Mouse (Mus musculus): ENCODE measurements around the gene Plce1. TPM values are rescaled to one million over a fixed set of nuclear protein-coding genes. Genes with fewer than 3 reads are reported as not detected.
A peak's percentile ranks its signal among the peaks of the same experiment; 100 is the strongest.

The Plce1 gene
- polyA plus RNA-seq, 1 experiment from 2014 or later = 4.1 TPM

DNA sequence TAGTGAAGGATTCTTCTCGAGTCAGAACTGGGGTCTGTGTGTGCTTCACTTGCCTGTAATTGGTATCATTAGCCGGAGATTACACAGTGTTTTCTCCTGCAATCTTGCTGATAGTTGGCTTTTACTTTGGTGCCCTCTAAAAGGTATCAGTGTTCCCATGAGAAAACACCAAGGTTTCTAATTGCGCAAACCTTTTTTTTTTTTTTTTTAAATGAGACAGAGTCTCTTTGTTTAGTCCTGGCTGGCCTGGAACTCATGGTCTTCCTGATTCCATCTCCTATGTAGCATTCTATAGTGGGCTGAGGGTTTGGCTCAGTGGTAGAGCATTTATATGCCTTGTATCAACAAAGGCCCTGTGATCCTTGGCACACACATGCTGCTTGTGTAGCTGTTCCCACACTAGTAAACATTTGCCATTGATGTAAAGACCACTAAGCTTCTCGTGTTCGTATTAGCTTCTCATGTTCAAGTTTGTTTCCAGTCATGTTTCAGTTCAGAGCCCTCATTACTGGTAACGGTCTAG lies 265.6 kb downstream of the Plce1 start:
- H3K9ac ChIP-seq (replicated peaks) = no peak overlapping the region
- no peak overlapping the region for H3K4me2 ChIP-seq
- H3K9me3 ChIP-seq (replicated peaks) = no peaks in the 10 kb centered on the region
- H3K4me1 ChIP-seq = no peaks in the 10 kb centered on the region
- H3K4me3 ChIP-seq (replicated peaks) = no peak overlapping the region
- WGBS = 64% methylated on average over 6 of the region's 6 CpGs
- H3K36me3 ChIP-seq = no peaks in the 10 kb centered on the region
- no peaks in the 10 kb centered on the region for H3K27me3 ChIP-seq (replicated peaks)
- no peak for ATAC-seq (ENCODE audit: low FRiP score)
- H3K27ac ChIP-seq (replicated peaks) = no peak overlapping the region

DNA sequence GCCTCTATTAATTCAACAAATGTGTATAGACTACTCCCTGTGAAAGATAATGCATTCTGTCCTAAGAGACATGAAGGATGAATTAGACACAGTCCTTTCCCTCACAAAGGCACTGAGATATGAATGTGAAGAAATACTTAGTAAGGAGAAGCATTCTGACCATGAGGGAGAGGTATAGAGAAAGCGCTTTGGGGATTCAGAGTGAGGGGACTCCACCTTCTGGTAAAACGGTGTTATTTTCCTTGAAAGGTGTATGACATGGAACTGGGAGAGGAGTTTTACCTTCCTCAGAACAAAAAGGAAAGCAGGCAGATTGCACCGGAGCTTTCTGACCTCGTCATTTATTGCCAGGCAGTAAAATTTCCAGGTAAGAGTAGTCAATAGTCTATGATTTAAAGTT lies 269.3 kb downstream of the Plce1 start:
- Histone ChIP-seq H3K36me3 (no peaks in the 10 kb centered on the region), H3K9me3 (replicated peaks) (no peaks in the 10 kb centered on the region), H3K4me1 (no peaks in the 10 kb centered on the region), H3K4me2 (no peak overlapping the region), H3K4me3 (replicated peaks) (no peak overlapping the region), H3K27ac (replicated peaks) (no peak overlapping the region), H3K27me3 (replicated peaks) (no peaks in the 10 kb centered on the region), H3K9ac (replicated peaks) (no peak overlapping the region)
- no peak for ATAC-seq (ENCODE audit: low FRiP score)
- 61% methylated on average over 4 of the region's 4 CpGs for WGBS

DNA sequence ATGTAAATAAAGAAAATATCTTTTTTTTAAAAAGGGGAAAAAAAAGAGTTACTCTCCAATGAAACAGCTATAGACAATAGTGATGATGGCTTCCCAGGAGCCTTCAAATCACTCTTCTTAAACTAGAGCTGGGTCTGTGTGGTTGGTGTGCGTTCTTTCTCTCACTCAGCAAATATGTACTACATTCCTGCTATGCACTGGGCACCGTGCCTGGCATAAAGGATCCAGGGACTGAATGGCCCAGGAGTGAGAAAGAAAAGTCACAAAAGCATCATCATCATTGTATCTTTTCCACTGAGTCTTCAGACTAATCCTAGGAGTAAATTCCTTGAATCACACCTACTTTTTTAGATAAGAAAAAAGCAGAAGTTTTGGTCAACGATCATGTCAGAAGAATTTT lies 276.3 kb downstream of the Plce1 start:
- no peak for ATAC-seq (ENCODE audit: low FRiP score)

GRCm38 (mm10) chr19:38758056-38758455 lies 277.1 kb downstream of the Plce1 start:
- H3K4me2 ChIP-seq = no peak overlapping the region
- 0 out of 2 replicates have a peak overlapping the region, but pooled peaks have one; percentile 38 for H3K27ac ChIP-seq (replicated peaks)
- WGBS = 63% methylated on average over 5 of the region's 5 CpGs
- H3K9ac ChIP-seq (replicated peaks) = no peak overlapping the region
- no peak for ATAC-seq (ENCODE audit: low FRiP score)
- H3K4me3 ChIP-seq (replicated peaks) = no peak overlapping the region
- H3K4me1 ChIP-seq = peaks cover 6% of the 10 kb centered on the region; the same call in 1 of the 2 replicates
- H3K36me3 ChIP-seq = no peaks in the 10 kb centered on the region
- H3K9me3 ChIP-seq (replicated peaks) = no peaks in the 10 kb centered on the region
- H3K27me3 ChIP-seq (replicated peaks) = no peaks in the 10 kb centered on the region

More for the DNA sequence above, 276.3 kb downstream of the Plce1 start:
- Histone ChIP-seq H3K4me1 (peaks cover 6% of the 10 kb centered on the region; the same call in 1 of the 2 replicates), H3K4me3 (replicated peaks) (no peak overlapping the region), H3K9me3 (replicated peaks) (no peaks in the 10 kb centered on the region), H3K4me2 (no peak overlapping the region), H3K36me3 (no peaks in the 10 kb centered on the region), H3K27me3 (replicated peaks) (no peaks in the 10 kb centered on the region), H3K27ac (replicated peaks) (no peak overlapping the region), H3K9ac (replicated peaks) (no peak overlapping the region)
- WGBS = 82% methylated on average over 3 of the region's 3 CpGs

DNA sequence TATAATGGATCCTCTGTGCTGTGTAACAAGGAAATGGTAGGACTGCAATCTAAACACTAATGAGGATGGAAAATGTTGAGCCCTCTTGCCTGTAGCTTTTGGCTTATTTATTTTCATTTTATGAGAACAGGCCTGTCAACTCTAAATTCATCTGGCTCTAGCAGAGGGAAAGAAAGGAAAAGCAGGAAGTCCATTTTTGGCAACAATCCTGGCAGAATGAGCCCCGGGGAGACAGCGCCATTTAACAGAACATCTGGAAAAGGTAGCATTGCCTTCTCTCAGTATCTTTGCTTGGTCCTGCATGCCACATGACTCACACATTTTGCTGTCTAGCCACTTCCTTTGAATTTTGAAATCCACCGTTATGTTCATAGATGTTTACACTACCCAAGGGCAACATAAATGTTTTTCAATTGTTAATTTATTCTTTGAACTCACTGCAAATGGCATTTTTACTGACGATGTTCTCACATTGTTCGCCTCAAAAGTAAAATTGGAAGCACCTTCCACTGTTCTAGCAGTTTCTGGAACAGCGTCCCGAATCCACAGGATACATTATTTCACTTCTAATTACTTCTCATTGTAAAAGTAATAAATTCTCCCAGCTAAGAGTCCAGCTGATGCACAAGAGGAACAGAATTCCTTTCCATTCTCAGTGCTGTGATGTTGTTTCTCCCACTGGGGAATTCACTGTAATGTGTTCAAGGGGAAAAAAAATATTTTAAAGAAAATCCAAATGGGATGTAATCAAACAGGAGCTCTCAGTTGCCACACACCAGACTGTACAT lies 278.0 kb downstream of the Plce1 start:
- H3K27me3 ChIP-seq (replicated peaks) = no peaks in the 10 kb centered on the region
- H3K9ac ChIP-seq (replicated peaks) = no peak overlapping the region
- H3K9me3 ChIP-seq (replicated peaks) = no peaks in the 10 kb centered on the region
- H3K4me2 ChIP-seq = no peak overlapping the region
- peaks cover 6% of the 10 kb centered on the region; the same call in 1 of the 2 replicates for H3K4me1 ChIP-seq
- no peak overlapping the region for H3K4me3 ChIP-seq (replicated peaks)
- H3K27ac ChIP-seq (replicated peaks) = peak overlapping the region; percentile 38; the same call in 1 of the 2 replicates
- no peaks in the 10 kb centered on the region for H3K36me3 ChIP-seq
- 52% methylated on average over 7 of the region's 7 CpGs for WGBS
- no peak for ATAC-seq (ENCODE audit: low FRiP score)

GRCm38 (mm10) chr19:38760441-38760840 lies 279.5 kb downstream of the Plce1 start:
- no peak for ATAC-seq (ENCODE audit: low FRiP score)
- no peaks in the 10 kb centered on the region for H3K9me3 ChIP-seq (replicated peaks)
- H3K27me3 ChIP-seq (replicated peaks) = no peaks in the 10 kb centered on the region
- 75% methylated on average over 3 of the region's 3 CpGs for WGBS
- H3K27ac ChIP-seq (replicated peaks) = no peak overlapping the region
- H3K4me2 ChIP-seq = no peak overlapping the region
- peaks cover 6% of the 10 kb centered on the region; the same call in 1 of the 2 replicates for H3K4me1 ChIP-seq
- no peak overlapping the region for H3K9ac ChIP-seq (replicated peaks)
- no peak overlapping the region for H3K4me3 ChIP-seq (replicated peaks)
- no peaks in the 10 kb centered on the region for H3K36me3 ChIP-seq

GRCm38 (mm10) chr19:38766306-38766705 lies 285.4 kb downstream of the Plce1 start:
- Histone ChIP-seq H3K4me3 (replicated peaks) (no peak overlapping the region), H3K27ac (replicated peaks) (no peak overlapping the region), H3K4me2 (no peak overlapping the region), H3K9ac (replicated peaks) (no peak overlapping the region), H3K36me3 (no peaks in the 10 kb centered on the region), H3K27me3 (replicated peaks) (no peaks in the 10 kb centered on the region), H3K4me1 (no peaks in the 10 kb centered on the region), H3K9me3 (replicated peaks) (no peaks in the 10 kb centered on the region)
- 90% methylated on average over 2 of the region's 2 CpGs for WGBS
- ATAC-seq (ENCODE audit: low FRiP score) = no peak

DNA sequence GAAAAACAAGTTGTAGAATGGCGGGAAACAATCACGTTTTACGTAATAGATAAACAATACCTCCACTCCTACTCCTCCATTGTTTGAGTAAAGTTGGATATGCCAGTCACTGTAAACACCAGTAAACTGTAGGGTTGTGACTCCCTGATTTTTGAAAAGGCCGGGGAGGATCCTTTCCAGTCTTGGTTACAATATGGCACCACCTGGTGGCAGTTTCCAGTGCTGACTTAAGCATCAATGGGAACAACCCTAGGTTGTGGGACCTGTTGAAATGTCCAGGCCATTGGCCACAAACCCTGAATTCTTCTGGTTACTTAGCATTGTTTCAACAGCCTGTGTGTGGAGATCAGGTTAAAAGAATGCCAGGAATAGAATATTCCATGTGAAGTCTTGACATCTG lies 294.6 kb downstream of the Plce1 start:
- Histone ChIP-seq H3K4me3 (replicated peaks) (no peak overlapping the region), H3K27ac (replicated peaks) (no peak overlapping the region), H3K4me2 (no peak overlapping the region), H3K4me1 (no peaks in the 10 kb centered on the region), H3K9ac (replicated peaks) (no peak overlapping the region), H3K36me3 (no peaks in the 10 kb centered on the region), H3K27me3 (replicated peaks) (no peaks in the 10 kb centered on the region), H3K9me3 (replicated peaks) (no peaks in the 10 kb centered on the region)
- no peak for ATAC-seq (ENCODE audit: low FRiP score)
- WGBS = 55% methylated on average over 4 of the region's 4 CpGs

GRCm38 (mm10) chr19:38778805-38779204 lies 297.9 kb downstream of the Plce1 start:
- no peak for ATAC-seq (ENCODE audit: low FRiP score)
- Histone ChIP-seq H3K4me3 (replicated peaks) (no peak overlapping the region), H3K36me3 (0 out of 2 replicates have a peak, but pooled peaks cover 4% of the 10 kb centered on the region), H3K4me2 (no peak overlapping the region), H3K27ac (replicated peaks) (no peak overlapping the region), H3K9ac (replicated peaks) (no peak overlapping the region), H3K4me1 (no peaks in the 10 kb centered on the region), H3K27me3 (replicated peaks) (no peaks in the 10 kb centered on the region), H3K9me3 (replicated peaks) (no peaks in the 10 kb centered on the region)
- WGBS = 65% methylated on average over 2 of the region's 2 CpGs

DNA sequence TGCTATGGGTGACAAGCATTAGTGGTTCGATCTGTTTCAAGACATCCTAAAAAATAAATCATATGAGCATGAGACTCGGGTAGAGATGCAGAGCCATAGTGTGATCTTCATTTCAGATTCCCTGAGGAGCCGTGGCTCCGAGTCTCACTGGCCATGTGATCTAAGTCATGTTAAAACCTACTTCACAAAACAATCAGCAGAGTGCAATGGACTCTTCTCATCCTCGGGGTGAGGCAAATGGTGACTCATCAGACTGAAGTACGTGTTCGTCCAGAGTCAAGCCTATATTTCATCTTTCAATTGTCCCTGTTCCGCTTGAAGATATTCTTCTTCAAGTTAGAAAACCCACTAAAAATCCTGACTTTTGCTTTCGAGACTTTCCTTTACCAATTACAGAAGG lies 302.6 kb downstream of the Plce1 start:
- H3K4me1 ChIP-seq = no peaks in the 10 kb centered on the region
- no peak overlapping the region for H3K9ac ChIP-seq (replicated peaks)
- no peaks in the 10 kb centered on the region for H3K27me3 ChIP-seq (replicated peaks)
- peaks cover 11% of the 10 kb centered on the region for H3K36me3 ChIP-seq
- H3K4me2 ChIP-seq = no peak overlapping the region
- 92% methylated on average over 9 of the region's 9 CpGs for WGBS
- ATAC-seq (ENCODE audit: low FRiP score) = no peak
- H3K9me3 ChIP-seq (replicated peaks) = no peaks in the 10 kb centered on the region
- H3K4me3 ChIP-seq (replicated peaks) = no peak overlapping the region
- no peak overlapping the region for H3K27ac ChIP-seq (replicated peaks)

DNA sequence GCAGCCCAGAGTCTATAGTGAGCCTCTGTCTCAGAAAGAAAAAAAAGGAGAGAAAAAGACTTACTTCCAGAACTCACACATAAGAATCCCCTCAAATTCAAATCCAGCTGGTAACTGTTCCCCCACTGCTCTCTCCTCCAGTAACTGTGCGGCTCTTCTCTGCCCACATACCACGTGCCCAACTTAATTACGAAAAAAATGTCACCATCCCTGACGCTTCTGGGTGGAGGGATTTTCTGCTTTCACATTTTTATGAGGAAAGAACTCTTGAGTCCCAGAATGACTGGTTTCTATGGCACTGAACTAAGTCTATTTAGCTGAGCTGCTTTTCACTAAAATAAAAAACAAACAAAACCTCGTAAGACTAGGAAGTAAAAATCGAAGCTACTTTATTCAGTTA lies 306.8 kb downstream of the Plce1 start:
- Histone ChIP-seq H3K4me3 (replicated peaks) (no peak overlapping the region), H3K36me3 (peaks cover 44% of the 10 kb centered on the region), H3K4me1 (no peaks in the 10 kb centered on the region), H3K9ac (replicated peaks) (no peak overlapping the region), H3K9me3 (replicated peaks) (no peaks in the 10 kb centered on the region), H3K27me3 (replicated peaks) (no peaks in the 10 kb centered on the region), H3K4me2 (no peak overlapping the region), H3K27ac (replicated peaks) (no peak overlapping the region)
- 90% methylated on average over 6 of the region's 6 CpGs for WGBS
- no peak for ATAC-seq (ENCODE audit: low FRiP score)

DNA sequence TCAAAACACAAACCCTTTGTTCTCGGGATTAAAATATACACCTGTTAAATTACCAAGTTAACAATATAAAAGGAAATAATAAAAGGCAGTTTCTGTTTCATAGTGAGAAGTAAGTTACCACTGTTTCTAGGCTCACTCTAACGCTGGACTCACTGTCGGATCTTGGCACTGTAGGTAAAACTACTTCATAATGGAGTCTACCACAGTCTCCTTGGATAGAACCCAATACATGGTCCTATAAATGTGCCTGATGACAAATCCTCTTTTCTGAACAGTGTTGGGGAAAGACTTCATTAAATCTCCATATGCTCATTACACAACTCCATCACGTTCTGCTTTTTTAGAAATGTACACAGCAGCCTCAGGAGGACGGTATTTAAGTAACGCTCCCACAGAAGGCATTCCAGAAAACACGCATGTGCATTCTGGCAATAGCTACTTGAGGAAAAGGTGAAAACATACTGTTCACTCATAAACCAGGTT lies 312.7 kb downstream of the Plce1 start:
- WGBS = 92% methylated on average over 7 of the region's 7 CpGs
- Histone ChIP-seq H3K4me2 (no peak overlapping the region), H3K36me3 (peaks cover 84% of the 10 kb centered on the region)

More for the DNA sequence above, 312.7 kb downstream of the Plce1 start:
- Histone ChIP-seq H3K27me3 (replicated peaks) (no peaks in the 10 kb centered on the region), H3K27ac (replicated peaks) (no peak overlapping the region), H3K9ac (replicated peaks) (no peak overlapping the region), H3K4me3 (replicated peaks) (no peak overlapping the region), H3K9me3 (replicated peaks) (no peaks in the 10 kb centered on the region), H3K4me1 (no peaks in the 10 kb centered on the region)
- no peak for ATAC-seq (ENCODE audit: low FRiP score)
